Mouse (Mus musculus) liver, embryonic 11.5 days (tissue): ENCODE data around the gene Ier3. TPM values are rescaled to one million over a fixed set of nuclear protein-coding genes. Genes with fewer than 3 reads are reported as not detected.

ENCODE experiments used
- ATAC-seq: fragments of 200-750 bp; cut with Nextera tagmentation; replicated peaks from 2 replicates; pipeline ENCODE4 v1.8.0; 2017; ENCODE audit warnings: moderate number of reproducible peaks, mild to moderate bottlenecking, moderate TSS enrichment, moderate library complexity; ENCODE audit not compliant: low FRiP score
- DNase-seq: peaks from one replicate; pipeline ENCODE4 v3.0.0-alpha.2; 2017; ENCODE audit warnings: low spot score
- H3K27ac ChIP-seq: fragments of 300-500 bp; sonication (generic); 2 replicates; pipeline ENCODE4 v1.5.1; 2014; ENCODE audit warnings: mild to moderate bottlenecking, low read depth, low read length, control low read depth
- H3K27me3 ChIP-seq: fragments of 300-500 bp; sonication (generic); replicated peaks from 2 replicates; pipeline ENCODE4 v1.6.1; 2014; ENCODE audit warnings: low read length, mixed read lengths; ENCODE audit not compliant: control insufficient read depth, insufficient read depth
- H3K36me3 ChIP-seq: fragments of 300-500 bp; sonication (generic); 2 replicates; pipeline ENCODE4 v1.6.1; 2014; ENCODE audit warnings: mild to moderate bottlenecking, low read length, moderate library complexity, mixed read lengths; ENCODE audit not compliant: control insufficient read depth, insufficient read depth
- H3K4me1 ChIP-seq: fragments of 300-500 bp; sonication (generic); replicated peaks from 2 replicates; pipeline ENCODE4 v1.6.1; 2014; ENCODE audit warnings: low read length, mixed read lengths; ENCODE audit not compliant: control insufficient read depth, insufficient read depth
- H3K4me2 ChIP-seq: fragments of 300-500 bp; sonication (generic); 2 replicates; pipeline ENCODE4 v1.6.1; 2014; ENCODE audit warnings: mild to moderate bottlenecking, control low read depth, moderate library complexity
- H3K4me3 ChIP-seq: fragments of 300-500 bp; sonication (generic); 2 replicates; pipeline ENCODE4 v1.5.1; 2014; ENCODE audit warnings: low read depth, low read length, control low read depth
- H3K9ac ChIP-seq: fragments of 300-500 bp; sonication (generic); 2 replicates; pipeline ENCODE4 v1.6.1; 2014; ENCODE audit warnings: low read depth, low read length, control low read depth
- H3K9me3 ChIP-seq: fragments of 300-500 bp; sonication (generic); 2 replicates; pipeline ENCODE4 v1.6.1; 2016; ENCODE audit warnings: low read length, inconsistent platforms, mixed read lengths; ENCODE audit not compliant: control insufficient read depth
- WGBS: fragments of 180-500 bp; shearing (Covaris S2); extraction: QIAGEN DNeasy Blood & Tissue Kit; methylation state at CpG from one replicate; pipeline ENCODE4 v1.1.7; 2014; 5-methylcytosine and 5-hydroxymethylcytosine counted together
- polyA plus RNA-seq: library from polyadenylated mRNA; unstranded; fragments of >200 nt; fragmentation: Nextera tagmentation; extraction: Ambion mirVana; gene quantifications from 2 replicates; pipeline ENCODE4 v1.2.1, GENCODE M21; 2014

Ier3 gene
- polyA plus RNA-seq, 1 experiment from 2014 or later, result 9.4 TPM

DNA sequence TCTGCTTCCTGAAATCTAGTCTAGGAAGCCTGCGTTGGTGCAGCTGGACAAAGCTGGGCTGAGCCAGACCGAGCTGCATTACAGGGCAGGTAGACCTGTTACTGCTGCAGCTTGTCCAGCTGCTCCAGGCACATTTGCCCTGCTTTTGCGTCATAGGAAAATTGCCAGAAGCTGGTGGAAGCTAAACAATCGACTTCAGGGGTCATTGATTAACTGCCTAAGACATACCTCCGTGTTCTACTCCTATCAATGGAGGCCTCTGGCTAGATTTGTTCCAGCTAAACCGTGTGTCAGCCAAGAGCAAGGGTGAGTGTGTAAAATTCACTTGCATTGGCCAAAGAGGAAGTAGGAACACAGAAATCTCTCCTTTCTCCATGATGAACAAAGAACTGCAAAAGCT is 6.8 kb upstream of the Ier3 start:
- no peak overlapping the region for H3K27ac ChIP-seq

GRCm38 (mm10) chr17:35815836-35816235 is 5.6 kb upstream of the Ier3 start:
- no peak overlapping the region for H3K27ac ChIP-seq

More for the DNA sequence above, 6.8 kb upstream of the Ier3 start:
- ATAC-seq (no peak), DNase-seq (no peak)
- H3K36me3 ChIP-seq, result no peaks in the 10 kb centered on the region
- H3K9me3 ChIP-seq, result no peaks in the 10 kb centered on the region
- 56% methylated on average over 6 of the region's 6 CpGs for WGBS
- H3K4me1 ChIP-seq, result peaks cover 14% of the 10 kb centered on the region; the same call in 1 of the 2 replicates
- H3K27me3 ChIP-seq, result no peaks in the 10 kb centered on the region
- H3K4me2 ChIP-seq, result no peak overlapping the region
- no peak overlapping the region for H3K9ac ChIP-seq
- no peak overlapping the region for H3K4me3 ChIP-seq

DNA sequence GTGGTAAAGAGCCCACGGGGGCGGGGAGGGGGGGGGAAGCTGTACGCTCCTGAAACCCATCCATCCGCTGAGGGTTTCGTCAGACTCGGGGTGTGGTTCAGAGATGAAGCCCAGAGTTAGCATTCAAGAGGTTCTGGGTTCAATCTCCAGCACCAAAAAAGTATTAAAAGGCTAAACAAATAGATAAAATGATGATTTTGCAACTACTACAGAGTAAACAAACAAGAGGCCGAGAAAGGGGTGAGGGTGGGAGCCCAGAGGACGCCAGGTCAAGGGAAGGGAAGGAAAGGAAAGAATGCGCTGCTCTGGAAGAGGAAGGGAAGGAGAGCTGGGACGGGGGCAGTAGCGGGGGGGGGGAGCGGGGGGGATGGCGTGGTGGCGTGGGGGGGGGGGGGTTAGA is 4.8 kb upstream of the Ier3 start:
- Histone ChIP-seq H3K27ac (no peak overlapping the region), H3K4me1 (peaks cover 23% of the 10 kb centered on the region)
- DNase-seq, result no peak

More at GRCm38 (mm10) chr17:35815836-35816235, 5.6 kb upstream of the Ier3 start:
- Histone ChIP-seq H3K36me3 (no peaks in the 10 kb centered on the region), H3K9ac (no peak overlapping the region), H3K4me2 (no peak overlapping the region), H3K4me1 (peaks cover 19% of the 10 kb centered on the region), H3K9me3 (no peaks in the 10 kb centered on the region), H3K4me3 (no peak overlapping the region), H3K27me3 (0 out of 2 replicates have a peak, but pooled peaks cover 3% of the 10 kb centered on the region)
- WGBS, result 59% methylated on average over 7 of the region's 7 CpGs
- DNase-seq, result no peak
- no peak for ATAC-seq

GRCm38 (mm10) chr17:35817226-35817625 is 4.3 kb upstream of the Ier3 start:
- H3K27ac ChIP-seq, result no peak overlapping the region
- H3K9me3 ChIP-seq, result no peaks in the 10 kb centered on the region
- no peak for DNase-seq
- no peak overlapping the region for H3K9ac ChIP-seq
- WGBS, result 63% methylated on average over 10 of the region's 10 CpGs
- no peaks in the 10 kb centered on the region for H3K36me3 ChIP-seq
- 0 out of 2 replicates have a peak, but pooled peaks cover 4% of the 10 kb centered on the region for H3K27me3 ChIP-seq
- H3K4me2 ChIP-seq, result no peak overlapping the region
- H3K4me1 ChIP-seq, result peaks cover 23% of the 10 kb centered on the region
- no peak for ATAC-seq
- H3K4me3 ChIP-seq, result no peak overlapping the region

More for the DNA sequence above, 4.8 kb upstream of the Ier3 start:
- no peaks in the 10 kb centered on the region for H3K9me3 ChIP-seq
- H3K27me3 ChIP-seq, result 0 out of 2 replicates have a peak, but pooled peaks cover 4% of the 10 kb centered on the region
- no peak overlapping the region for H3K9ac ChIP-seq
- H3K4me3 ChIP-seq, result no peak overlapping the region
- H3K4me2 ChIP-seq, result no peak overlapping the region
- ATAC-seq, result no peak
- no peaks in the 10 kb centered on the region for H3K36me3 ChIP-seq
- WGBS, result 49% methylated on average over 8 of the region's 14 CpGs

GRCm38 (mm10) chr17:35820111-35820510 is 1.4 kb upstream of the Ier3 start:
- no peak overlapping the region for H3K27ac ChIP-seq

GRCm38 (mm10) chr17:35822564-35822963 is 1.1 kb downstream of the Ier3 start:
- Histone ChIP-seq H3K4me2 (peak overlapping the region; percentile 100), H3K27me3 (0 out of 2 replicates have a peak, but pooled peaks cover 4% of the 10 kb centered on the region), H3K4me3 (peak overlapping the region; percentile 79), H3K36me3 (peaks cover 14% of the 10 kb centered on the region), H3K9me3 (no peaks in the 10 kb centered on the region), H3K9ac (peak overlapping the region; percentile 83), H3K27ac (peak overlapping the region; percentile 97), H3K4me1 (peaks cover 30% of the 10 kb centered on the region)
- WGBS, result 1% methylated on average over 11 of the region's 11 CpGs
- DNase-seq (no peak), ATAC-seq (no peak)

More at GRCm38 (mm10) chr17:35820111-35820510, 1.4 kb upstream of the Ier3 start:
- Histone ChIP-seq H3K9me3 (no peaks in the 10 kb centered on the region), H3K9ac (no peak overlapping the region), H3K27me3 (0 out of 2 replicates have a peak, but pooled peaks cover 4% of the 10 kb centered on the region), H3K4me1 (peaks cover 29% of the 10 kb centered on the region), H3K4me3 (no peak overlapping the region), H3K4me2 (no peak overlapping the region; the same call in 1 of the 2 replicates), H3K36me3 (no peaks in the 10 kb centered on the region)
- ATAC-seq, result no peak
- DNase-seq, result no peak
- 47% methylated on average over 5 of the region's 5 CpGs for WGBS

- H3K4me3 ChIP-seq, result peak within 1 kb of the TSS; percentile 79
- DNase-seq (peak; percentile 95), ATAC-seq (peak; percentile 82)
- 0 out of 2 replicates have a peak, but pooled peaks cover 4% of the 10 kb centered on the region for H3K27me3 ChIP-seq
- H3K9me3 ChIP-seq, result no peaks in the 10 kb centered on the region
- WGBS, result under 1% methylated on average over 47 of the region's 47 CpGs
- H3K4me1 ChIP-seq, result peaks cover 30% of the 10 kb centered on the region
- H3K27ac ChIP-seq, result peak within 1 kb of the TSS; percentile 97
- peak within 1 kb of the TSS; percentile 83 for H3K9ac ChIP-seq
- H3K4me2 ChIP-seq, result peak within 1 kb of the TSS; percentile 100
- H3K36me3 ChIP-seq, result peaks cover 20% of the 10 kb centered on the region
Measured at GRCm38 (mm10) chr17:35822964-35823937, 1.8 kb downstream of the Ier3 start, which contains the start of gene Flot1. TSS of gene Flot1 (plus strand) at chr17:35823230.

DNA sequence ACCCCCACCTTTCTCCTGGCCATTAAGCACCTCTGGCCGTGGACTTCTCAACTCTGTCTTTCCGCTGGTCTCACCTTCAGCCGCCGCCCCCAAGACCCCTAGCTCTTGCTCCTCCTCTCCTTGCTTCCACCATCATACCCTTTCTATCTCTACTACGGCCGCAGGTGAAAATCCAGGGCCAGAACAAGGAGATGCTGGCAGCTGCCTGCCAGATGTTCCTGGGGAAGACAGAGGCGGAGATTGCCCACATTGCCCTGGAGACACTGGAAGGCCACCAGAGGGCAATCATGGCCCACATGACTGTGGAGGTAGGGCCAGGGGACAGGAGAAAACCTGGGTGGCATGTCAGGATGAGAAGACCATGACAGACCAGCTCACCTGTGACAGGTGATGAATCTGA is 2.9 kb downstream of the Ier3 start:
- 61% methylated on average over 7 of the region's 7 CpGs for WGBS
- H3K36me3 ChIP-seq, result peaks cover 20% of the 10 kb centered on the region
- peak overlapping the region; percentile 79 for H3K4me3 ChIP-seq
- H3K4me1 ChIP-seq, result peaks cover 30% of the 10 kb centered on the region
- H3K27me3 ChIP-seq, result 0 out of 2 replicates have a peak, but pooled peaks cover 4% of the 10 kb centered on the region
- ATAC-seq (no peak), DNase-seq (no peak)
- peak overlapping the region; percentile 97 for H3K27ac ChIP-seq
- peak overlapping the region; percentile 83 for H3K9ac ChIP-seq
- peak overlapping the region; percentile 100 for H3K4me2 ChIP-seq
- no peaks in the 10 kb centered on the region for H3K9me3 ChIP-seq
